Mouse (Mus musculus): ENCODE measurements around the gene Klc3. TPM values are rescaled to one million over a fixed set of nuclear protein-coding genes. Genes with fewer than 3 reads are reported as not detected.

Gene Klc3
- polyA plus RNA-seq, 1 experiment = 1.7 TPM

- under 1% methylated on average over 37 of the region's 37 CpGs for WGBS
- no peak overlapping the region for H3K27ac ChIP-seq (ENCODE audit: insufficient read depth, low read length)
- H3K4me1 ChIP-seq (ENCODE audit: control insufficient read depth, insufficient read depth, low read length) = peaks cover 8% of the 10 kb centered on the region; the same call in 1 of the 2 replicates
- H3K27me3 ChIP-seq (ENCODE audit: control insufficient read depth, insufficient read depth, low read length) = no peaks in the 10 kb centered on the region
- TF ChIP-seq CTCF (IDR thresholded peaks at IDR 0.05; ENCODE audit: borderline replicate concordance, insufficient read depth, low read depth, low read length) (no peak), POLR2A (IDR thresholded peaks at IDR 0.05; ENCODE audit: borderline replicate concordance, insufficient read depth, low read length) (no peak)
- peak overlapping the region; percentile 93 for H3K4me3 ChIP-seq (replicated peaks; ENCODE audit: insufficient read depth, low read depth, low read length)
- no peak for DNase-seq
These were observed 21.8 kb downstream of the Klc3 start for GRCm38 (mm10) chr7:19382166-19382541.

GRCm38 (mm10) chr7:19381377-19382165 lies 22.3 kb downstream of the Klc3 start, which contains the start of gene Ercc2:
TSS of gene Ercc2 (plus strand) at chr7:19382010.
- no peak within 1 kb of the TSS for H3K27ac ChIP-seq (ENCODE audit: insufficient read depth, low read length)
- peak within 1 kb of the TSS; percentile 93 for H3K4me3 ChIP-seq (replicated peaks; ENCODE audit: insufficient read depth, low read depth, low read length)
- DNase-seq = peak; percentile 99
- no peaks in the 10 kb centered on the region for H3K27me3 ChIP-seq (ENCODE audit: control insufficient read depth, insufficient read depth, low read length)
- peaks cover 8% of the 10 kb centered on the region; the same call in 1 of the 2 replicates for H3K4me1 ChIP-seq (ENCODE audit: control insufficient read depth, insufficient read depth, low read length)
- WGBS = 7% methylated on average over 38 of the region's 48 CpGs
- TF ChIP-seq POLR2A (IDR thresholded peaks at IDR 0.05; ENCODE audit: borderline replicate concordance, insufficient read depth, low read length) = peak; percentile 56; the same call in 1 of the 2 replicates
- no peak for TF ChIP-seq CTCF (IDR thresholded peaks at IDR 0.05; ENCODE audit: borderline replicate concordance, insufficient read depth, low read depth, low read length)

GRCm38 (mm10) chr7:19378049-19378448 lies 25.9 kb downstream of the Klc3 start:
- no peak for TF ChIP-seq POLR2A (IDR thresholded peaks at IDR 0.05; ENCODE audit: borderline replicate concordance, insufficient read depth, low read length)
- no peak for TF ChIP-seq CTCF (IDR thresholded peaks at IDR 0.05; ENCODE audit: borderline replicate concordance, insufficient read depth, low read depth, low read length)
- WGBS = 70% methylated on average over 8 of the region's 8 CpGs
- no peaks in the 10 kb centered on the region for H3K27me3 ChIP-seq (ENCODE audit: control insufficient read depth, insufficient read depth, low read length)

GRCm38 (mm10) chr7:19376019-19376418 lies 27.9 kb downstream of the Klc3 start:
- no peak overlapping the region for H3K27ac ChIP-seq (ENCODE audit: insufficient read depth, low read length)
- no peaks in the 10 kb centered on the region for H3K27me3 ChIP-seq (ENCODE audit: control insufficient read depth, insufficient read depth, low read length)
- H3K4me3 ChIP-seq (replicated peaks; ENCODE audit: insufficient read depth, low read depth, low read length) = no peak overlapping the region
- 89% methylated on average over 4 of the region's 4 CpGs for WGBS
- no peak for DNase-seq
- TF ChIP-seq POLR2A (IDR thresholded peaks at IDR 0.05; ENCODE audit: borderline replicate concordance, insufficient read depth, low read length) = no peak
- no peak for TF ChIP-seq CTCF (IDR thresholded peaks at IDR 0.05; ENCODE audit: borderline replicate concordance, insufficient read depth, low read depth, low read length)
- H3K4me1 ChIP-seq (ENCODE audit: control insufficient read depth, insufficient read depth, low read length) = no peaks in the 10 kb centered on the region

More at GRCm38 (mm10) chr7:19378049-19378448, 25.9 kb downstream of the Klc3 start:
- Histone ChIP-seq H3K4me1 (ENCODE audit: control insufficient read depth, insufficient read depth, low read length) (no peaks in the 10 kb centered on the region), H3K27ac (ENCODE audit: insufficient read depth, low read length) (no peak overlapping the region), H3K4me3 (replicated peaks; ENCODE audit: insufficient read depth, low read depth, low read length) (no peak overlapping the region)
- no peak for DNase-seq

GRCm38 (mm10) chr7:19375368-19375767 lies 28.5 kb downstream of the Klc3 start:
- WGBS = 80% methylated on average over 18 of the region's 18 CpGs
- no peaks in the 10 kb centered on the region for H3K27me3 ChIP-seq (ENCODE audit: control insufficient read depth, insufficient read depth, low read length)
- no peak for TF ChIP-seq CTCF (IDR thresholded peaks at IDR 0.05; ENCODE audit: borderline replicate concordance, insufficient read depth, low read depth, low read length)
- TF ChIP-seq POLR2A (IDR thresholded peaks at IDR 0.05; ENCODE audit: borderline replicate concordance, insufficient read depth, low read length) = no peak
- no peaks in the 10 kb centered on the region for H3K4me1 ChIP-seq (ENCODE audit: control insufficient read depth, insufficient read depth, low read length)
- DNase-seq = no peak
- H3K4me3 ChIP-seq (replicated peaks; ENCODE audit: insufficient read depth, low read depth, low read length) = no peak overlapping the region
- H3K27ac ChIP-seq (ENCODE audit: insufficient read depth, low read length) = no peak overlapping the region

- no peaks in the 10 kb centered on the region for H3K4me1 ChIP-seq (ENCODE audit: control insufficient read depth, insufficient read depth, low read length)
- TF ChIP-seq POLR2A (IDR thresholded peaks at IDR 0.05; ENCODE audit: borderline replicate concordance, insufficient read depth, low read length) (no peak), CTCF (IDR thresholded peaks at IDR 0.05; ENCODE audit: borderline replicate concordance, insufficient read depth, low read depth, low read length) (no peak)
- 90% methylated on average over 2 of the region's 2 CpGs for WGBS
- H3K4me3 ChIP-seq (replicated peaks; ENCODE audit: insufficient read depth, low read depth, low read length) = no peak overlapping the region
- no peak for DNase-seq
- H3K27ac ChIP-seq (ENCODE audit: insufficient read depth, low read length) = no peak overlapping the region
- no peaks in the 10 kb centered on the region for H3K27me3 ChIP-seq (ENCODE audit: control insufficient read depth, insufficient read depth, low read length)
These were observed 30.5 kb downstream of the Klc3 start for GRCm38 (mm10) chr7:19373367-19373766.

- DNase-seq = peak; percentile 63 to 77
- 7% methylated on average over 46 of the region's 46 CpGs for WGBS
- Histone ChIP-seq H3K27me3 (ENCODE audit: control insufficient read depth, insufficient read depth, low read length) (no peaks in the 10 kb centered on the region), H3K4me3 (replicated peaks; ENCODE audit: insufficient read depth, low read depth, low read length) (peak overlapping the region; percentile 48), H3K4me1 (ENCODE audit: control insufficient read depth, insufficient read depth, low read length) (no peaks in the 10 kb centered on the region), H3K27ac (ENCODE audit: insufficient read depth, low read length) (no peak overlapping the region)
- TF ChIP-seq CTCF (IDR thresholded peaks at IDR 0.05; ENCODE audit: borderline replicate concordance, insufficient read depth, low read depth, low read length) (peak; percentile 83), POLR2A (IDR thresholded peaks at IDR 0.05; ENCODE audit: borderline replicate concordance, insufficient read depth, low read length) (peak; percentile 56; the same call in 1 of the 2 replicates)
These were observed 34.0 kb downstream of the Klc3 start for GRCm38 (mm10) chr7:19369823-19370425.
